Mouse (Mus musculus) C2C12 (cell line): ENCODE measurements at regions not wholly inside any gene's neighbourhood (a gene's known extent, or its start where the extent isn't known, plus 50 kb on each side); places are given as distances from the start of the nearest gene placed in this dataset.

Experiments used
- CTCF ChIP-seq: IDR thresholded peaks from one replicate; pipeline ENCODE4 v1.5.1; 2011; ENCODE audit not compliant: control insufficient read depth, insufficient read depth, insufficient read length
- MAX ChIP-seq: IDR thresholded peaks from one replicate; pipeline ENCODE4 v1.6.1; 2011; ENCODE audit warnings: mild to moderate bottlenecking, control low read depth

DNA sequence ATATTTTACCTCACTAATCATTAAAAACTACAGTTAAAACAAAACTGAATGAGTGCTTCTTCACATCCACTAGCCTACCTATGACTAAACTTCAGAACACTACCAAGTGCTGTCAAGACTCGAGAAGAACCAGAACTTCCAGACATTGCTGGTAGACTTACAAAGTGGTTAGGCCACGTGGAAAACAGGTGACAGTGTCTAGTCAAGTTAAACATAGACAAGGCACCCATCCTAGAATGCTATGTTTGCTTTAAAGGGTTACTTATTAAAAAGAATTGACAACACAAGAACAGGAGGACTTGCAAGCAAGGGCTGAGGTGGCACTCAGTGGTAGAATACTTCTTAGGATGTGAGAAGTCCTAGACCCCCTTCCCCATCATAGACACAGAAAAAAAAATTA, 330.9 kb upstream of the Mmadhc start:
- TF ChIP-seq CTCF (no peak), MAX (no peak)
